Mouse (Mus musculus): ENCODE measurements at regions not wholly inside any gene's neighbourhood (a gene's known extent, or its start where the extent isn't known, plus 50 kb on each side); places are given as distances from the start of the nearest gene placed in this dataset.

- no peak for DNase-seq (ENCODE audit: extremely low spot score, low read depth, low spot score)
Measured at GRCm38 (mm10) chr13:102487416-102488097, 205.8 kb upstream of the Cd180 start.

- DNase-seq (ENCODE audit: extremely low spot score, low read depth, low spot score): no peak
Measured at GRCm38 (mm10) chr13:102491370-102491769, 202.0 kb upstream of the Cd180 start.

- DNase-seq (ENCODE audit: extremely low spot score, low read depth, low spot score): no peak
Measured at GRCm38 (mm10) chr13:102504157-102504947, 189.0 kb upstream of the Cd180 start.

- DNase-seq (ENCODE audit: extremely low spot score, low read depth, low spot score): no peak
Measured at GRCm38 (mm10) chr13:102507226-102507625, 186.1 kb upstream of the Cd180 start.

- DNase-seq (ENCODE audit: extremely low spot score, low read depth, low spot score): no peak
Measured at GRCm38 (mm10) chr13:102507916-102508315, 185.4 kb upstream of the Cd180 start.

GRCm38 (mm10) chr13:102510733-102511279 lies 182.6 kb upstream of the Cd180 start:
- peak; percentile 61 for DNase-seq (ENCODE audit: extremely low spot score, low read depth, low spot score)

- DNase-seq (ENCODE audit: extremely low spot score, low read depth, low spot score): no peak
Measured at GRCm38 (mm10) chr13:102518169-102518882, 175.0 kb upstream of the Cd180 start.

- no peak for DNase-seq (ENCODE audit: extremely low spot score, low read depth, low spot score)
Measured at GRCm38 (mm10) chr13:102521427-102521826, 171.9 kb upstream of the Cd180 start.

GRCm38 (mm10) chr13:102522080-102522479 lies 171.3 kb upstream of the Cd180 start:
- no peak for DNase-seq (ENCODE audit: extremely low spot score, low read depth, low spot score)

- no peak for DNase-seq (ENCODE audit: extremely low spot score, low read depth, low spot score)
Measured at GRCm38 (mm10) chr13:102526621-102527140, 166.7 kb upstream of the Cd180 start.

- DNase-seq (ENCODE audit: extremely low spot score, low read depth, low spot score): no peak
Measured at GRCm38 (mm10) chr13:102533784-102534183, 159.6 kb upstream of the Cd180 start.

- no peak for DNase-seq (ENCODE audit: extremely low spot score, low read depth, low spot score)
Measured at GRCm38 (mm10) chr13:102537424-102538242, 155.7 kb upstream of the Cd180 start.

- DNase-seq (ENCODE audit: extremely low spot score, low read depth, low spot score): no peak
Measured at GRCm38 (mm10) chr13:102540436-102540835, 152.9 kb upstream of the Cd180 start.

- DNase-seq (ENCODE audit: extremely low spot score, low read depth, low spot score): no peak
Measured at GRCm38 (mm10) chr13:102544359-102545165, 148.8 kb upstream of the Cd180 start.

- peak; percentile 88 for DNase-seq (ENCODE audit: extremely low spot score, low read depth, low spot score)
Measured at GRCm38 (mm10) chr13:102545845-102546615, 147.3 kb upstream of the Cd180 start.

- no peak for DNase-seq (ENCODE audit: extremely low spot score, low read depth, low spot score)
Measured at GRCm38 (mm10) chr13:102548252-102548651, 145.1 kb upstream of the Cd180 start.

- DNase-seq (ENCODE audit: extremely low spot score, low read depth, low spot score): no peak
Measured at GRCm38 (mm10) chr13:102566846-102567572, 126.3 kb upstream of the Cd180 start.

GRCm38 (mm10) chr13:102569580-102569979 lies 123.8 kb upstream of the Cd180 start:
- DNase-seq (ENCODE audit: extremely low spot score, low read depth, low spot score): no peak
